Mouse (Mus musculus): Measurements from ENCODE around the gene Dmxl2. TPM values are rescaled to one million over a fixed set of nuclear protein-coding genes. Genes with fewer than 3 reads are reported as not detected.

The Dmxl2 gene
- total and polyA plus RNA-seq, 3 experiments: 6.1 to 238 (median 9.1) TPM

- TF ChIP-seq GATA1 (IDR thresholded peaks at IDR 0.05; ENCODE audit: low read depth, low read length) (no peak), POLR2A (IDR thresholded peaks at IDR 0.05; ENCODE audit: control insufficient read depth in 1 of 2, insufficient read depth in 1 of 2, low read depth in 1 of 2, low read length in 2 of 2, poor library complexity in 1 of 2) (no peak), UBTF (IDR thresholded peaks at IDR 0.05; ENCODE audit: borderline replicate concordance, insufficient read depth, low read depth, low read length) (no peak)
Observed at GRCm38 (mm10) chr9:54478117-54478516, 23.3 kb downstream of the Dmxl2 start (continued).

GRCm38 (mm10) chr9:54474546-54474945 lies 26.9 kb downstream of the Dmxl2 start:
- H3K9me3 ChIP-seq (replicated peaks; ENCODE audit: insufficient read depth, low read length): no peaks in the 10 kb centered on the region
- H3K27me3 ChIP-seq (ENCODE audit: control insufficient read depth in 1 of 2, insufficient read depth in 2 of 2, low read length in 2 of 2): no peaks in the 10 kb centered on the region
- no peak overlapping the region for H3K27ac ChIP-seq (ENCODE audit: control insufficient read depth, low read depth, low read length)
- no peaks in the 10 kb centered on the region for H3K79me2 ChIP-seq (ENCODE audit: control insufficient read depth, insufficient read depth, low read length, poor library complexity)
- H3K4me1 ChIP-seq (ENCODE audit: control insufficient read depth in 1 of 2, insufficient read depth in 2 of 2, low read length in 2 of 2): peaks cover 12% of the 10 kb centered on the region in 2 experiments
- H3K4me3 ChIP-seq (ENCODE audit: control insufficient read depth in 1 of 2, insufficient read depth in 1 of 2, low read depth in 2 of 2, low read length in 2 of 2): no peak overlapping the region
- TF ChIP-seq MAZ (IDR thresholded peaks at IDR 0.05; ENCODE audit: low read depth, low read length): no peak
- no peak for TF ChIP-seq MEF2A (IDR thresholded peaks at IDR 0.05; ENCODE audit: extremely low read depth, insufficient replicate concordance, low read depth, low read length, poor library complexity, severe bottlenecking)
- TF ChIP-seq RAD21 (IDR thresholded peaks at IDR 0.05; ENCODE audit: low read depth, low read length): no peak
- no peak for TF ChIP-seq KAT2A (conservative IDR thresholded peaks at IDR 0.05; ENCODE audit: low read depth, low read length)
- 0 out of 2 replicates have a peak, but pooled peaks have one; percentile 8 for TF ChIP-seq GATA1 (IDR thresholded peaks at IDR 0.05; ENCODE audit: low read depth, low read length)
- 0 out of 2 replicates have a peak, but pooled peaks have one; percentile 34 for TF ChIP-seq TCF12 (IDR thresholded peaks at IDR 0.05; ENCODE audit: low read depth, low read length)
- no peak for TF ChIP-seq GABPA (IDR thresholded peaks at IDR 0.05; ENCODE audit: low read depth, low read length)
- no peak for TF ChIP-seq USF2 (IDR thresholded peaks at IDR 0.05; ENCODE audit: borderline replicate concordance in 1 of 2, insufficient read depth in 1 of 2, low read depth in 1 of 2, low read length in 2 of 2)
- TF ChIP-seq ZMIZ1 (IDR thresholded peaks at IDR 0.05; ENCODE audit: low read depth, low read length): no peak
- no peak for TF ChIP-seq ETS1 (IDR thresholded peaks at IDR 0.05; ENCODE audit: low read depth, low read length)
- TF ChIP-seq EP300 (IDR thresholded peaks at IDR 0.05; ENCODE audit: low read depth in 1 of 2, low read length in 2 of 2): peak; percentile 7 to 19; a peak in 1 of 4 replicates
- TF ChIP-seq NRF1 (IDR thresholded peaks at IDR 0.05; ENCODE audit: insufficient read depth, low read depth, low read length, poor library complexity, severe bottlenecking): no peak
- no peak for TF ChIP-seq E2F4 (IDR thresholded peaks at IDR 0.05; ENCODE audit: borderline replicate concordance, low read depth, low read length)
- TF ChIP-seq POLR2AphosphoS2 (IDR thresholded peaks at IDR 0.05; ENCODE audit: low read length): no peak
- peak; percentile 48 for DNase-seq (ENCODE audit: low read depth, low spot score)
- peaks cover 0 to 13% of the 10 kb centered on the region in 2 experiments; a peak in 2 of 4 replicates for H3K36me3 ChIP-seq (ENCODE audit: control insufficient read depth in 1 of 2, insufficient read depth in 2 of 2, low read length in 2 of 2)
- H3K9ac ChIP-seq (ENCODE audit: control insufficient read depth, low read depth, low read length, poor library complexity, severe bottlenecking): no peak overlapping the region

GRCm38 (mm10) chr9:54474031-54474430 lies 27.4 kb downstream of the Dmxl2 start:
- H3K4me3 ChIP-seq (ENCODE audit: control insufficient read depth in 1 of 2, insufficient read depth in 1 of 2, low read depth in 2 of 2, low read length in 2 of 2): no peak overlapping the region
- H3K27me3 ChIP-seq (ENCODE audit: control insufficient read depth in 1 of 2, insufficient read depth in 2 of 2, low read length in 2 of 2): no peaks in the 10 kb centered on the region
- no peaks in the 10 kb centered on the region for H3K79me2 ChIP-seq (ENCODE audit: control insufficient read depth, insufficient read depth, low read length, poor library complexity)
- H3K27ac ChIP-seq (ENCODE audit: control insufficient read depth, low read depth, low read length): no peak overlapping the region
- no peak for TF ChIP-seq GABPA (IDR thresholded peaks at IDR 0.05; ENCODE audit: low read depth, low read length)
- TF ChIP-seq ZMIZ1 (IDR thresholded peaks at IDR 0.05; ENCODE audit: low read depth, low read length): no peak
- TF ChIP-seq RAD21 (IDR thresholded peaks at IDR 0.05; ENCODE audit: low read depth, low read length): no peak
- TF ChIP-seq USF2 (IDR thresholded peaks at IDR 0.05; ENCODE audit: borderline replicate concordance in 1 of 2, insufficient read depth in 1 of 2, low read depth in 1 of 2, low read length in 2 of 2): no peak
- no peak for DNase-seq (ENCODE audit: low read depth, low spot score)
- H3K4me1 ChIP-seq (ENCODE audit: control insufficient read depth in 1 of 2, insufficient read depth in 2 of 2, low read length in 2 of 2): peaks cover 10 to 12% of the 10 kb centered on the region in 2 experiments
- no peaks in the 10 kb centered on the region for H3K9me3 ChIP-seq (replicated peaks; ENCODE audit: insufficient read depth, low read length)
- H3K36me3 ChIP-seq (ENCODE audit: control insufficient read depth in 1 of 2, insufficient read depth in 2 of 2, low read length in 2 of 2): peaks cover 0 to 13% of the 10 kb centered on the region in 2 experiments; a peak in 2 of 4 replicates
- H3K9ac ChIP-seq (ENCODE audit: control insufficient read depth, low read depth, low read length, poor library complexity, severe bottlenecking): no peak overlapping the region

All from MEL (cell line).